Mouse (Mus musculus): ENCODE data around the gene Man1c1. TPM values are rescaled to one million over a fixed set of nuclear protein-coding genes. Genes with fewer than 3 reads are reported as not detected.

Man1c1 gene
- total RNA-seq, 2 experiments from 2014 or later, result 18.9 to 19.8 TPM

GRCm38 (mm10) chr4:134612070-134612667, 91.9 kb downstream of the Man1c1 start:
- no peak for DNase-seq (ENCODE audit: low spot score in 2 of 2)

GRCm38 (mm10) chr4:134610616-134611015, 93.5 kb downstream of the Man1c1 start:
- no peak for DNase-seq (ENCODE audit: low spot score in 2 of 2)

- DNase-seq (ENCODE audit: low spot score in 2 of 2), result no peak
Observed at GRCm38 (mm10) chr4:134607679-134608078, 96.4 kb downstream of the Man1c1 start.

- no peak for DNase-seq (ENCODE audit: low spot score in 2 of 2)
Observed at GRCm38 (mm10) chr4:134606054-134606453, 98.0 kb downstream of the Man1c1 start.

DNA sequence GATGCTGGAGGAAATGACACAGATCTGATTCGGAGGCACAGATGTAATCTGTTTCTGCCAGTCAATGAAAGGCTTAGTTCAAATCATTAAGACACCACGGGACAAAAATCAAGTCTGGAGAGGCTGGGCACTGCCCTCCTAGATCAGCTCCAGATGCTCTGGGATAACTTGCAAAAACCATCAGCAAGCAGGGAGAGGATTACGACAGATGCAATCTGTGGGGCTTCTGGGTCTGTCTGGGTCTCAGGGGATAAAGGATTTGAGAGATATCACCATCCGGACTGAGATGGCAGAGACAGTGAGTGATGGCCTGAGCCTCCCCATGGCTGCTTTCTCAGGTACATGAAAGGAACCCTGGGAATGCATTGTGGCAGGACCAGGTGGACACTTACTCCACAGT, 99.6 kb downstream of the Man1c1 start:
- no peak for DNase-seq (ENCODE audit: low spot score in 2 of 2)

GRCm38 (mm10) chr4:134603553-134603952, 100.5 kb downstream of the Man1c1 start:
- no peak for DNase-seq (ENCODE audit: low spot score in 2 of 2)

DNA sequence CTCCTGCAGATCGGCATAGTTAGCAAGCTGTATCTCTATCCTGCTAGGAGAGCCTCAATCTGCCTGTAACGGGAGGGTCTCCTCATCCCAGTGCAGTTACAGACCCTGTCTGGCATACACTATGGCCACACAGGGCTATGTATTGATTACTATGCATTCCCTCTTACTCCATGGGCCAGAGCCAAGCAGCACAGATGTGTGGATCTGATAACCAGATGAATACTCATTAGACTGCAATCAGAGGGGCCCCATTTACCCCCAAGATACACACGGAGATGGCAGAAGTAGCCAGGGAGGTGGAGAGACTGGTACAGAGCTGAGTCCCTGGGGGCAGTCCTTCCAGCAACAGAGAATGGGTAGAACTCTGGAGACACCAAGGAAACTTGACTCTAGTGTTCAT, 101.5 kb downstream of the Man1c1 start:
- no peak for DNase-seq (ENCODE audit: low spot score in 2 of 2)

DNA sequence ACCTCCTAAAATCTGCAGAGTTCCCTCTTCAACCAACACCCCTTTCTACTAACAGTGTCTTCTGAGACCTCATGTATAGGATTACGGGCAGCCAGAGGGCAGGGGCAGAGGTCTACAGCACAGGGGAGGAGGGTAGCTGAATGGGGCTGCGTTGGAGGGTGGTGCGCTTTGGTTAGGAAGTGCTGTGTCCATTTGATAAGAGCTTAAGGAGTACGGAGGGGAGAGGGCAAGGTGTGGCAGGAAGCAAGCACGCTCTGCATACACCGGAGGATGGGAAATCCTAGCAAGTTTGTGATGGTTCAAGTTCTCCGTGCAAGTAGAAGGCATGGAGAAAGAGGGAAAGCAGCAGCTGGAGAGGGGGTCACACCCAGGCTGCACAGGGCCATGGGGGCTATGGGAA, 102.1 kb downstream of the Man1c1 start:
- DNase-seq (ENCODE audit: low spot score in 2 of 2), result no peak

GRCm38 (mm10) chr4:134601404-134601803, 102.7 kb downstream of the Man1c1 start:
- no peak for DNase-seq (ENCODE audit: low spot score in 2 of 2)

DNA sequence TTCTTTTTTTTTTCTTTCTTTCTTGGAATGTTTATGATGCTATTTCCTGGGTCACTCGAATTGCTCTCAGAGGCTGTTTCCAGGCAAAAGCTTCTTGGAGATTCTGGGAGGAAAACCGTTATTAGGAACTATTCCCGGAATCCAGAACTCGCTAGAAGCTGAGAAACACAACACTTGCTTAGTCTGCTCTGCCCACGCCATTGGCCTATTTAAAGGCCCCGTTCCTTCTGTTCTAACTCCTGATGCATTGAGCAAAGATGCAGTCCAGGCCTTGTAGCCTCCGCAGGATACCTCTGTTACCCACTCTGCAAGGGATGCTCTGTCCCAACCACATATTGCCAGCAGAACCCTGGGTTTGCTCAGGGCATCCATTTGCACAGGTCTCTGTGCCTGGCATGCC, 103.3 kb downstream of the Man1c1 start:
- no peak for DNase-seq (ENCODE audit: low spot score in 2 of 2)

- no peak for DNase-seq (ENCODE audit: low spot score in 2 of 2)
Observed at GRCm38 (mm10) chr4:134600060-134600459, 104.0 kb downstream of the Man1c1 start.

DNA sequence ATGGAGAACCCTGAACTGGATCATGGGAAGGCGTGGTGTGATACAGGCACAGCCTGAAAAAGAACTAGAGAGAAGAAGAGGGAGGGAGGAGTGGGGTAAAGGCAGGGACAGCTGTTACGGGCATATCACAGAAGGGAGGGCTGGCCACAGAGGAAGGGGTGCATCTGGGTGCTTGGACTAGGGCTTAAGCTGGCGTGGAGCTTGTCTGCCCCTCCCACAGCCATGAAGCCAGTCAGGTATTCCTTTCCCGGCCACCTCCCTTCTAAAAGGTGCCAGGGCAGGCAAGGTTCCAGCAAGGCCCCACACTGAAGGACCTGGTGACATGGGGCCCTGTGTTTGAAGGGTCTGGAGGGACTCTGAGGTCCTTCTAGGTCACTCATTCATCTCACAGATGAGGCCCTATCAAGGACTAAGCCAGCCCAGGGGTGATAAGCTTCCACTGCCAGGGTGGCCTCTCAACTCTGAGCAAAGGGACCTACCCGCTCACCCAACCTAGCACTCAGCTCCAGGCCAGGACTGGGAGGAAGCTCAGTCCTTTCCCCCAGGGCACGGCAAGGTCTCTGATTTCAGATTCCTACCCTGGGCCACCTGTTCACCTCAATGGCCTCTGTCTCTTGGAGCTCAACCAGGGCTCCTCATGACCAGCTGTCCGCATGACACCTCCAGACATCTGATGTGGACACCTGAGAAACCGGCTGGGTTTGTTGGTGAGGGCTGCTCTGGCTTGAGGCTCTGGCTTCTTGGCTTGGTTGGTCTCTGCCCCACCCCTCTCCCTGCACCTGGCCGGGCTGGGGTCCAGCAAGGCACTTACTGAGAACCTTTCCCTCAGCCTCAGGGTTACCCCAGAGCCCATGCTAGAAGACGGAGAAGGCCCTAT, 107.0 kb downstream of the Man1c1 start:
- no peak for DNase-seq (ENCODE audit: low spot score in 2 of 2)

- DNase-seq (ENCODE audit: low spot score in 2 of 2), result no peak
Observed at GRCm38 (mm10) chr4:134594731-134595439, 109.2 kb downstream of the Man1c1 start.

GRCm38 (mm10) chr4:134592442-134592841, 111.6 kb downstream of the Man1c1 start:
- DNase-seq (ENCODE audit: low spot score in 2 of 2), result no peak

GRCm38 (mm10) chr4:134591506-134592061, 112.5 kb downstream of the Man1c1 start:
- peak; percentile 50 to 65 for DNase-seq (ENCODE audit: low spot score in 2 of 2)

- no peak for DNase-seq (ENCODE audit: low spot score in 2 of 2)
Observed at GRCm38 (mm10) chr4:134590227-134590926, 113.7 kb downstream of the Man1c1 start.

GRCm38 (mm10) chr4:134589786-134590185, 114.3 kb downstream of the Man1c1 start:
- no peak for DNase-seq (ENCODE audit: low spot score in 2 of 2)

GRCm38 (mm10) chr4:134588951-134589350, 115.1 kb downstream of the Man1c1 start:
- DNase-seq (ENCODE audit: low spot score in 2 of 2), result no peak

- DNase-seq (ENCODE audit: low spot score in 2 of 2), result no peak
Observed at GRCm38 (mm10) chr4:134588287-134588686, 115.8 kb downstream of the Man1c1 start.

GRCm38 (mm10) chr4:134587636-134588197, 116.4 kb downstream of the Man1c1 start:
- DNase-seq (ENCODE audit: low spot score in 2 of 2), result no peak

GRCm38 (mm10) chr4:134586631-134587030, 117.5 kb downstream of the Man1c1 start:
- no peak for DNase-seq (ENCODE audit: low spot score in 2 of 2)

Measured in layer of hippocampus, postnatal 14 days (tissue).